Mouse (Mus musculus) heart, embryonic 13.5 days (tissue): ENCODE measurements around the gene Cyp2d11. TPM values are rescaled to one million over a fixed set of nuclear protein-coding genes. Genes with fewer than 3 reads are reported as not detected.

Experiments
- ATAC-seq: fragments of 200-750 bp; cut with Nextera tagmentation; 2 replicates; pipeline ENCODE4 v1.8.0; 2017; ENCODE audit warnings: moderate TSS enrichment; ENCODE audit not compliant: insufficient number of reproducible peaks, low FRiP score, low TSS enrichment; ENCODE audit errors: extremely low read depth
- H3K27ac ChIP-seq: fragments of 300-500 bp; sonication (generic); replicated peaks from 2 replicates; pipeline ENCODE4 v1.5.1; 2015; ENCODE audit warnings: moderate library complexity, mild to moderate bottlenecking, inconsistent platforms
- H3K27me3 ChIP-seq: fragments of 300-500 bp; sonication (generic); replicated peaks from 2 replicates; pipeline ENCODE4 v1.6.1; 2015; ENCODE audit warnings: mild to moderate bottlenecking, inconsistent platforms
- H3K36me3 ChIP-seq: fragments of 300-500 bp; sonication (generic); 2 replicates; pipeline ENCODE4 v1.6.1; 2015; ENCODE audit warnings: mild to moderate bottlenecking, inconsistent platforms
- H3K4me1 ChIP-seq: fragments of 300-500 bp; sonication (generic); 2 replicates; pipeline ENCODE4 v1.6.1; 2015; ENCODE audit warnings: inconsistent platforms
- H3K4me2 ChIP-seq: fragments of 300-500 bp; sonication (generic); 2 replicates; pipeline ENCODE4 v1.6.1; 2015; ENCODE audit warnings: inconsistent platforms, mild to moderate bottlenecking, moderate library complexity
- H3K4me3 ChIP-seq: fragments of 300-500 bp; sonication (generic); 2 replicates; pipeline ENCODE4 v1.5.1; 2015; ENCODE audit warnings: moderate library complexity, mild to moderate bottlenecking, inconsistent platforms
- H3K9ac ChIP-seq: fragments of 300-500 bp; sonication (generic); 2 replicates; pipeline ENCODE4 v1.6.1; 2015; ENCODE audit warnings: inconsistent platforms, mild to moderate bottlenecking, moderate library complexity
- H3K9me3 ChIP-seq: fragments of 300-500 bp; sonication (generic); 2 replicates; pipeline ENCODE4 v1.6.1; 2016; ENCODE audit warnings: inconsistent platforms
- WGBS: fragments of 180-500 bp; shearing (Covaris S2); methylation state at CpG from one replicate; pipeline ENCODE4 v1.1.7; 2015; ENCODE audit warnings: mixed read lengths; 5-methylcytosine and 5-hydroxymethylcytosine counted together
- microRNA-seq: library from miRNA; unstranded; fragments of <30 nt; microRNA quantifications from one replicate; pipeline ENCODE4, GENCODE M21; 2016
- polyA plus RNA-seq: library from polyadenylated mRNA; unstranded; fragments of >200 nt; fragmentation: Nextera tagmentation; extraction: Ambion mirVana; gene quantifications from 2 replicates; pipeline ENCODE4 v1.2.1, GENCODE M21; 2015

The Cyp2d11 gene
- polyA plus RNA-seq, 1 experiment from 2014 or later = not detected

GRCm38 (mm10) chr15:82341675-82342542 lies 51.9 kb downstream of the Cyp2d11 start:
- Histone ChIP-seq H3K9me3 (no peaks in the 10 kb centered on the region), H3K27ac (peak overlapping the region; percentile 89), H3K4me3 (peak overlapping the region; percentile 53), H3K27me3 (no peaks in the 10 kb centered on the region), H3K36me3 (peaks cover 5% of the 10 kb centered on the region; the same call in 1 of the 2 replicates), H3K9ac (peak overlapping the region; percentile 87), H3K4me2 (peak overlapping the region; percentile 93), H3K4me1 (peaks cover 56% of the 10 kb centered on the region)
- ATAC-seq = peak; percentile 7; the same call in 1 of the 2 replicates
- 29% methylated on average over 15 of the region's 15 CpGs for WGBS

GRCm38 (mm10) chr15:82341036-82341501 lies 52.8 kb downstream of the Cyp2d11 start:
- H3K27ac ChIP-seq = peak overlapping the region; percentile 89
- peak; percentile 43 for ATAC-seq
- H3K9ac ChIP-seq = peak overlapping the region; percentile 87
- H3K27me3 ChIP-seq = no peaks in the 10 kb centered on the region
- peaks cover 13% of the 10 kb centered on the region for H3K36me3 ChIP-seq
- H3K4me3 ChIP-seq = peak overlapping the region; percentile 53
- H3K4me2 ChIP-seq = peak overlapping the region; percentile 93
- WGBS = under 1% methylated on average over 39 of the region's 40 CpGs
- H3K9me3 ChIP-seq = no peaks in the 10 kb centered on the region
- peaks cover 52% of the 10 kb centered on the region for H3K4me1 ChIP-seq

- peak overlapping the region; percentile 53 for H3K4me3 ChIP-seq
- no peak for ATAC-seq
- peak overlapping the region; percentile 93 for H3K4me2 ChIP-seq
- no peaks in the 10 kb centered on the region for H3K27me3 ChIP-seq
- H3K9ac ChIP-seq = peak overlapping the region; percentile 87
- H3K4me1 ChIP-seq = peaks cover 52% of the 10 kb centered on the region
- peaks cover 19% of the 10 kb centered on the region for H3K36me3 ChIP-seq
- WGBS = 26% methylated on average over 21 of the region's 21 CpGs
- no peaks in the 10 kb centered on the region for H3K9me3 ChIP-seq
- H3K27ac ChIP-seq = peak overlapping the region; percentile 89
These were observed 53.3 kb downstream of the Cyp2d11 start for GRCm38 (mm10) chr15:82340414-82341035.

- peak overlapping the region; percentile 63; the same call in 1 of the 2 replicates for H3K4me3 ChIP-seq
- no peaks in the 10 kb centered on the region for H3K27me3 ChIP-seq
- no peaks in the 10 kb centered on the region for H3K9me3 ChIP-seq
- peaks cover 48% of the 10 kb centered on the region for H3K4me1 ChIP-seq
- H3K9ac ChIP-seq = peak overlapping the region; percentile 87; the same call in 1 of the 2 replicates
- 65% methylated on average over 8 of the region's 8 CpGs for WGBS
- H3K36me3 ChIP-seq = peaks cover 27% of the 10 kb centered on the region
- H3K4me2 ChIP-seq = peak overlapping the region; percentile 93
- peak overlapping the region; percentile 89 for H3K27ac ChIP-seq
- no peak for ATAC-seq
These were observed 54.1 kb downstream of the Cyp2d11 start for GRCm38 (mm10) chr15:82339634-82340254.

Small RNAs within 50 kb of the gene (microRNA-seq; reads per million reads assigned to microRNA genes)
- gene Gm25990 = not detected
- not detected for gene Gm27331
- gene Mir7684 = not detected

Other genes starting within 250 kb of the Cyp2d11 start
- gene Srebf2, start 246.8 kb downstream of the Cyp2d11 start, polyA plus RNA-seq = 89.4 and 92.6 TPM in 2 replicates
- 0.17 and 0.21 TPM in 2 replicates for gene Shisa8, start 181.2 kb downstream of the Cyp2d11 start, polyA plus RNA-seq
- 0.15 TPM in 1 of 2 replicates, not detected in the other for gene Tnfrsf13c, start 169.7 kb downstream of the Cyp2d11 start, polyA plus RNA-seq
- 61.5 and 71.1 TPM in 2 replicates for gene Cenpm, start 149.3 kb downstream of the Cyp2d11 start, polyA plus RNA-seq
- 0.09 TPM in 1 of 2 replicates, not detected in the other for gene 1500009C09Rik, start 141.6 kb downstream of the Cyp2d11 start, polyA plus RNA-seq
- gene Sept3, start 119.1 kb downstream of the Cyp2d11 start, polyA plus RNA-seq = 4.5 and 6.0 TPM in 2 replicates
- 0.37 and 0.49 TPM in 2 replicates for gene Wbp2nl, start 95.1 kb downstream of the Cyp2d11 start, polyA plus RNA-seq
- 42.2 and 44.7 TPM in 2 replicates for gene Naga, start 55.1 kb downstream of the Cyp2d11 start, polyA plus RNA-seq
- 9.2 TPM in 2 replicates for gene Pheta2, start 55.1 kb downstream of the Cyp2d11 start, polyA plus RNA-seq
- 334 and 366 TPM in 2 replicates for gene Smdt1, start 55.1 kb downstream of the Cyp2d11 start, polyA plus RNA-seq
- 473 and 541 TPM in 2 replicates for gene Ndufa6, start 39.7 kb downstream of the Cyp2d11 start, polyA plus RNA-seq
- 9.0 and 12.4 TPM in 2 replicates for gene Cyp2d22, start 13.8 kb downstream of the Cyp2d11 start, polyA plus RNA-seq
- gene Cyp2d10, start 13.2 kb upstream of the Cyp2d11 start, polyA plus RNA-seq = 0.48 and 1.2 TPM in 2 replicates
- gene Cyp2d9, start 39.4 kb upstream of the Cyp2d11 start, polyA plus RNA-seq = not detected in 2 replicates
- not detected in 2 replicates for gene Cyp2d12, start 161.1 kb upstream of the Cyp2d11 start, polyA plus RNA-seq
- gene Cyp2d34, start 226.9 kb upstream of the Cyp2d11 start, polyA plus RNA-seq = not detected in 2 replicates